ENCODE assay signal across 10 mouse cellular contexts in genomic region chr13:84399345-84400170, GRCm38 (mm10).
DNase-seq lines count a peak whose midpoint lies in the region; ATAC-seq and TF ChIP-seq lines count a peak whose summit lies in the region.
"Had no signal": no experiment of that assay in that cellular context is flagged by ENCODE, and none has a peak within 500 bp of the region (broad histone marks: within the 10 kb centered on the region; RNA-seq: fewer than 3 reads in every experiment).

No protein-coding gene starts in this region.

- H3K9me3 ChIP-seq in hindbrain, embryonic 13.5 days = no peaks in the 10 kb centered on the region
- H3K9me3 ChIP-seq in midbrain, embryonic 14.5 days (ENCODE audit: control insufficient read depth, low read length) = no peaks in the 10 kb centered on the region
- H3K9me3 ChIP-seq in intestine, postnatal 0 days (ENCODE audit: control insufficient read depth) = no peaks in the 10 kb centered on the region

- no peak overlapping the region for H3K9ac ChIP-seq in hindbrain, embryonic 13.5 days
- no peak overlapping the region for H3K9ac ChIP-seq in midbrain, embryonic 14.5 days (replicated peaks; ENCODE audit: low read length)
- no peak overlapping the region for H3K9ac ChIP-seq in intestine, postnatal 0 days (ENCODE audit: low read depth, low read length)

- 16% methylated on average over 3 of the region's 3 CpGs for whole genome bisulfite sequencing in hindbrain, embryonic 13.5 days
- 18% methylated on average over 3 of the region's 3 CpGs for WGBS in midbrain, embryonic 14.5 days
- WGBS in intestine, postnatal 0 days = 40% methylated on average over 3 of the region's 3 CpGs

- peak; percentile 29; the same call in 1 of the 2 replicates for ATAC-seq in hindbrain, embryonic 13.5 days (ENCODE audit: low FRiP score)
- peak; percentile 47; the same call in 1 of the 2 replicates for ATAC-seq in midbrain, embryonic 14.5 days (ENCODE audit: low FRiP score, low TSS enrichment)
- ATAC-seq in intestine, postnatal 0 days = no peak

- peak overlapping the region; percentile 84 for H3K27ac ChIP-seq in hindbrain, embryonic 13.5 days
- peak overlapping the region; percentile 60 for H3K27ac ChIP-seq in midbrain, embryonic 14.5 days (replicated peaks; ENCODE audit: low read depth, low read length)
- H3K27ac ChIP-seq in intestine, postnatal 0 days (ENCODE audit: low read depth, low read length) = no peak overlapping the region

- H3K4me1 ChIP-seq in hindbrain, embryonic 13.5 days (replicated peaks) = peaks cover 25% of the 10 kb centered on the region
- H3K4me1 ChIP-seq in midbrain, embryonic 14.5 days (ENCODE audit: control insufficient read depth, insufficient read depth, low read length) = peaks cover 17% of the 10 kb centered on the region
- no peaks in the 10 kb centered on the region for H3K4me1 ChIP-seq in intestine, postnatal 0 days (replicated peaks; ENCODE audit: control insufficient read depth, insufficient read depth, low read length)

- no peak for TF ChIP-seq CTCF in intestine, postnatal 0 days (IDR thresholded peaks at IDR 0.05; ENCODE audit: low read depth)

- peak; percentile 44 to 52 for DNase-seq in right cerebral cortex, adult 2 months (ENCODE audit: low spot score in 2 of 2)
- no peak for DNase-seq in right cerebral cortex, postnatal 14 days
- peak; percentile 42 for DNase-seq in midbrain, embryonic 14.5 days
- DNase-seq in telencephalon, adult 2 months (ENCODE audit: low read depth, low spot score) = peak; percentile 33
- no peak for DNase-seq in yolk sac, embryonic 10.5 days (ENCODE audit: low spot score)
- DNase-seq in thymus, postnatal 14 days = no peak
- DNase-seq: kidney, adult 8-10 months had no signal

- H3K27me3 ChIP-seq in hindbrain, embryonic 13.5 days = no peaks in the 10 kb centered on the region
- H3K27me3 ChIP-seq in midbrain, embryonic 14.5 days (ENCODE audit: control insufficient read depth, insufficient read depth, low read length) = no peaks in the 10 kb centered on the region
- H3K27me3 ChIP-seq in intestine, postnatal 0 days (replicated peaks; ENCODE audit: control insufficient read depth, insufficient read depth, low read length) = no peaks in the 10 kb centered on the region
- H3K27me3 ChIP-seq: CH12.LX had no signal

- no peak overlapping the region for H3K4me2 ChIP-seq in hindbrain, embryonic 13.5 days
- H3K4me2 ChIP-seq in midbrain, embryonic 14.5 days (ENCODE audit: low read length) = no peak overlapping the region
- no peak overlapping the region for H3K4me2 ChIP-seq in intestine, postnatal 0 days (replicated peaks; ENCODE audit: low read depth)

- H3K36me3 ChIP-seq in hindbrain, embryonic 13.5 days = no peaks in the 10 kb centered on the region
- no peaks in the 10 kb centered on the region for H3K36me3 ChIP-seq in midbrain, embryonic 14.5 days (ENCODE audit: control insufficient read depth, insufficient read depth, low read length)
- H3K36me3 ChIP-seq in intestine, postnatal 0 days (ENCODE audit: control insufficient read depth, insufficient read depth) = no peaks in the 10 kb centered on the region

- H3K4me3 ChIP-seq in hindbrain, embryonic 13.5 days = no peak overlapping the region
- no peak overlapping the region for H3K4me3 ChIP-seq in midbrain, embryonic 14.5 days (replicated peaks; ENCODE audit: low read depth, low read length)
- no peak overlapping the region for H3K4me3 ChIP-seq in intestine, postnatal 0 days (ENCODE audit: low read depth, low read length)

Comparison
In these comparisons a context has a peak if more than half of its experiments do, and no peak if none do; other contexts are left out.
1. DNase-seq: peak in right cerebral cortex, adult 2 months (2 of 2), midbrain, embryonic 14.5 days (single experiment) and telencephalon, adult 2 months (single experiment); none in right cerebral cortex, postnatal 14 days (single experiment), yolk sac, embryonic 10.5 days (single experiment) and thymus, postnatal 14 days (single experiment).